Mouse (Mus musculus) thymus, adult 2 months (tissue): ENCODE results near the gene Tinagl1. TPM values are rescaled to one million over a fixed set of nuclear protein-coding genes. Genes with fewer than 3 reads are reported as not detected.

Experiments
- DNase-seq: peaks from one replicate; pipeline ENCODE4 v3.0.0; 2021
- H3K27ac ChIP-seq: fragments of 200-500 bp; 2 replicates; pipeline ENCODE4 v1.5.1; 2012; ENCODE audit warnings: low read length, control low read depth; ENCODE audit not compliant: control insufficient read depth, insufficient read depth
- H3K27me3 ChIP-seq: fragments of 200-500 bp; 2 replicates; pipeline ENCODE4 v1.6.1; 2012; ENCODE audit warnings: mild to moderate bottlenecking, low read length, moderate library complexity, mixed read lengths; ENCODE audit not compliant: control insufficient read depth, insufficient read depth
- H3K36me3 ChIP-seq: fragments of 200-500 bp; 2 replicates; pipeline ENCODE4 v1.6.1; 2012; ENCODE audit warnings: mild to moderate bottlenecking, low read length, moderate library complexity; ENCODE audit not compliant: control insufficient read depth, insufficient read depth
- H3K4me1 ChIP-seq: fragments of 200-500 bp; replicated peaks from 2 replicates; pipeline ENCODE4 v1.6.1; 2012; ENCODE audit warnings: low read length; ENCODE audit not compliant: control insufficient read depth, insufficient read depth
- H3K4me3 ChIP-seq: fragments of 200-500 bp; 2 replicates; pipeline ENCODE4 v1.5.1; 2012; ENCODE audit warnings: mild to moderate bottlenecking, low read length, control low read depth, moderate library complexity; ENCODE audit not compliant: control insufficient read depth, insufficient read depth
- CTCF ChIP-seq: fragments of 200-500 bp; IDR thresholded peaks from 2 replicates; pipeline ENCODE4 v1.5.1; 2012; ENCODE audit warnings: mild to moderate bottlenecking, control low read depth, low read length, moderate library complexity, borderline replicate concordance; ENCODE audit not compliant: control insufficient read depth, poor library complexity, insufficient read depth; ENCODE audit errors: extremely low read depth
- POLR2A ChIP-seq: fragments of 200-500 bp; IDR thresholded peaks from 2 replicates; pipeline ENCODE4 v1.6.1; 2012; ENCODE audit warnings: mild to moderate bottlenecking, low read length, control low read depth, moderate library complexity; ENCODE audit not compliant: control insufficient read depth, poor library complexity, insufficient read depth; ENCODE audit errors: extremely low read depth
- whole genome bisulfite sequencing: fragments of 180-500 bp; shearing (Covaris S2); methylation state at CpG from one replicate; pipeline ENCODE4 v1.1.7; 2018; 5-methylcytosine and 5-hydroxymethylcytosine counted together
- polyA plus RNA-seq: library from polyadenylated mRNA; depleted of rRNA; stranded (reverse); fragments of >200 nt; gene quantifications from 2 replicates; pipeline ENCODE4 v1.2.3, GENCODE M21; 2012; rRNA removed

Gene Tinagl1
- polyA plus RNA-seq, 1 experiment: 40.3 TPM

GRCm38 (mm10) chr4:130125935-130126334 lies 49.0 kb downstream of the Tinagl1 start:
- H3K27me3 ChIP-seq: no peaks in the 10 kb centered on the region
- no peak for DNase-seq
- no peak overlapping the region for H3K27ac ChIP-seq
- 0 out of 2 replicates have a peak, but pooled peaks cover 3% of the 10 kb centered on the region for H3K4me1 ChIP-seq
- WGBS: 95% methylated on average over 5 of the region's 5 CpGs
- no peak overlapping the region for H3K4me3 ChIP-seq
- H3K36me3 ChIP-seq: peaks cover 40% of the 10 kb centered on the region
- TF ChIP-seq CTCF (no peak), POLR2A (no peak)

- H3K27me3 ChIP-seq: no peaks in the 10 kb centered on the region
- H3K27ac ChIP-seq: no peak overlapping the region
- no peaks in the 10 kb centered on the region for H3K4me1 ChIP-seq
- no peak for DNase-seq
- 97% methylated on average over 6 of the region's 6 CpGs for WGBS
- TF ChIP-seq CTCF (no peak), POLR2A (no peak)
- no peak overlapping the region for H3K4me3 ChIP-seq
- H3K36me3 ChIP-seq: peaks cover 40% of the 10 kb centered on the region
Measured at GRCm38 (mm10) chr4:130125164-130125563, 49.8 kb downstream of the Tinagl1 start.

- H3K27me3 ChIP-seq: no peaks in the 10 kb centered on the region
- no peak for TF ChIP-seq CTCF
- H3K4me3 ChIP-seq: no peak overlapping the region
- no peaks in the 10 kb centered on the region for H3K4me1 ChIP-seq
- H3K36me3 ChIP-seq: peaks cover 40% of the 10 kb centered on the region
- 98% methylated on average over 4 of the region's 4 CpGs for WGBS
- no peak for DNase-seq
- no peak overlapping the region for H3K27ac ChIP-seq
Measured at GRCm38 (mm10) chr4:130124110-130124509, 50.8 kb downstream of the Tinagl1 start.

- Histone ChIP-seq H3K27ac (no peak overlapping the region), H3K27me3 (no peaks in the 10 kb centered on the region), H3K36me3 (peaks cover 38% of the 10 kb centered on the region), H3K4me1 (no peaks in the 10 kb centered on the region), H3K4me3 (no peak overlapping the region)
- 97% methylated on average over 5 of the region's 5 CpGs for WGBS
- DNase-seq: no peak
- TF ChIP-seq CTCF: no peak
- TF ChIP-seq POLR2A: no peak
Measured at GRCm38 (mm10) chr4:130123020-130123419, 51.9 kb downstream of the Tinagl1 start.

- DNase-seq: no peak
- no peak overlapping the region for H3K4me3 ChIP-seq
- H3K27me3 ChIP-seq: no peaks in the 10 kb centered on the region
- TF ChIP-seq POLR2A: no peak
- TF ChIP-seq CTCF: no peak
- H3K27ac ChIP-seq: no peak overlapping the region
- H3K4me1 ChIP-seq: no peaks in the 10 kb centered on the region
- WGBS: 93% methylated on average over 8 of the region's 8 CpGs
- peaks cover 30% of the 10 kb centered on the region for H3K36me3 ChIP-seq
Measured at GRCm38 (mm10) chr4:130121560-130121959, 53.4 kb downstream of the Tinagl1 start.

- no peaks in the 10 kb centered on the region for H3K27me3 ChIP-seq
- 93% methylated on average over 4 of the region's 4 CpGs for WGBS
- peaks cover 28% of the 10 kb centered on the region for H3K36me3 ChIP-seq
- no peak for TF ChIP-seq POLR2A
- TF ChIP-seq CTCF: no peak
- H3K4me3 ChIP-seq: no peak overlapping the region
- no peaks in the 10 kb centered on the region for H3K4me1 ChIP-seq
- no peak overlapping the region for H3K27ac ChIP-seq
- DNase-seq: no peak
Measured at GRCm38 (mm10) chr4:130120752-130121151, 54.2 kb downstream of the Tinagl1 start.

Other genes starting within 250 kb of the Tinagl1 start
- 0.08 and 0.11 TPM in 2 replicates for gene Spocd1, start 245.9 kb downstream of the Tinagl1 start, polyA plus RNA-seq
- gene Adgrb2, start 190.3 kb downstream of the Tinagl1 start, polyA plus RNA-seq: 5.8 and 6.7 TPM in 2 replicates
- 2.6 and 4.4 TPM in 2 replicates for gene Col16a1, start 127.3 kb downstream of the Tinagl1 start, polyA plus RNA-seq
- gene Pef1, start 72.6 kb downstream of the Tinagl1 start, polyA plus RNA-seq: 103 and 105 TPM in 2 replicates
- 0.30 and 1.1 TPM in 2 replicates for gene Hcrtr1, start 35.8 kb downstream of the Tinagl1 start, polyA plus RNA-seq
- gene Gm853, start 47.3 kb upstream of the Tinagl1 start, polyA plus RNA-seq: 0.13 and 0.32 TPM in 2 replicates
- gene Serinc2, start 104.1 kb upstream of the Tinagl1 start, polyA plus RNA-seq: 13.3 and 16.5 TPM in 2 replicates
- 18.3 and 222 TPM in 2 replicates for gene Fabp3, start 133.5 kb upstream of the Tinagl1 start, polyA plus RNA-seq
- 0.46 TPM in 1 of 2 replicates, not detected in the other for gene Gm10570, start 133.6 kb upstream of the Tinagl1 start, polyA plus RNA-seq
- gene Zcchc17, start 184.8 kb upstream of the Tinagl1 start, polyA plus RNA-seq: 34.3 and 36.8 TPM in 2 replicates
- 78.4 and 83.6 TPM in 2 replicates for gene Snrnp40, start 185.0 kb upstream of the Tinagl1 start, polyA plus RNA-seq